Mouse (Mus musculus): ENCODE measurements around the gene Smg1. TPM values are rescaled to one million over a fixed set of nuclear protein-coding genes. Genes with fewer than 3 reads are reported as not detected.

Smg1 gene
- polyA plus RNA-seq, 1 experiment from 2014 or later = 27.7 TPM

DNA sequence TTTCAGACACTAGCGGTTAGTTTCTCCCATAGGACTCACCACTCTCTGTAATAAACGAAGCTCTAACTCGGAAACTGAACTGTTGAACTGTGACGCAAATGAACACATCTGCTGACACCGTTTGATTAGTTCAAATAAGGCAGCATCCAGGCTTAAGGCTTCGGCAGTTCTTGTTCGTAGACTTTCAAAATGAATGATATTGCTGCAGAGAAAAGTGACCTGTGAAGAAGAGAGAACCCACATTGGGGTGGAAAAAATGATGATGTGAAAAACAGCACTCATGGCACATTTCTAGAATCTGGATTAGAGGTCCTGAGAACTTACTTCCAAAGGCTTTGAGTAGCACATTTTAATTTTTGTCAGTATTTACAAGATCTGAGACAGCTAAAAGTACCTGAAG, 102.2 kb downstream of the Smg1 start:
- no peak overlapping the region for H3K9ac ChIP-seq (replicated peaks)
- H3K27ac ChIP-seq = no peak overlapping the region
- H3K4me1 ChIP-seq (replicated peaks) = no peaks in the 10 kb centered on the region
- H3K4me3 ChIP-seq (replicated peaks) = no peak overlapping the region
- H3K27me3 ChIP-seq = no peaks in the 10 kb centered on the region
- no peak for ATAC-seq (ENCODE audit: insufficient number of reproducible peaks, insufficient read depth, low FRiP score, low TSS enrichment, low read depth)
- H3K9me3 ChIP-seq = no peaks in the 10 kb centered on the region
- H3K4me2 ChIP-seq = no peak overlapping the region
- H3K36me3 ChIP-seq = peaks cover 83% of the 10 kb centered on the region
- 90% methylated on average over 7 of the region's 7 CpGs for WGBS

DNA sequence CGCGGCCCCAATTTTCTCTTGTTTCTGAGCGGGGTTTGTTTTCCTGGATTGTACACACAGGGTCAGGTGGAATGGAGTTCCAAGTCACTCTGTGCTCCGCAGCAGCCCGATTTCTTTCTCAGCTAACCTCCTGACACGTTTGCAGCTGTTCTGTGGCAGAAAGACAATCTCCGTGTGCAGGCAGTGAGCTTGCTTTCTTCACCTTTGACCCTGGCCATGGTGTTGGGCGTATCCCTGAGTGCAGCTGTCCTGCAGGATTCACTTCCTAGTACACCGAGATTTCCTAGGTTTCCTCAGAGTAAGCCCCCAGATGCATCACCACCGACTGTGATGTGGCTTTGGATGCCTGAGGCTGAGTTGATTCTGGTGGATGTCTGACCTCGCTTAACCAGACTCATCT, 108.3 kb downstream of the Smg1 start:
- no peak overlapping the region for H3K4me2 ChIP-seq
- 81% methylated on average over 11 of the region's 11 CpGs for WGBS
- H3K27ac ChIP-seq = no peak overlapping the region
- no peaks in the 10 kb centered on the region for H3K9me3 ChIP-seq
- peaks cover 4% of the 10 kb centered on the region; the same call in 1 of the 2 replicates for H3K4me1 ChIP-seq (replicated peaks)
- H3K4me3 ChIP-seq (replicated peaks) = no peak overlapping the region
- H3K27me3 ChIP-seq = no peaks in the 10 kb centered on the region
- no peak overlapping the region for H3K9ac ChIP-seq (replicated peaks)
- peaks cover 50% of the 10 kb centered on the region for H3K36me3 ChIP-seq
- ATAC-seq (ENCODE audit: insufficient number of reproducible peaks, insufficient read depth, low FRiP score, low TSS enrichment, low read depth) = peak; percentile 42

DNA sequence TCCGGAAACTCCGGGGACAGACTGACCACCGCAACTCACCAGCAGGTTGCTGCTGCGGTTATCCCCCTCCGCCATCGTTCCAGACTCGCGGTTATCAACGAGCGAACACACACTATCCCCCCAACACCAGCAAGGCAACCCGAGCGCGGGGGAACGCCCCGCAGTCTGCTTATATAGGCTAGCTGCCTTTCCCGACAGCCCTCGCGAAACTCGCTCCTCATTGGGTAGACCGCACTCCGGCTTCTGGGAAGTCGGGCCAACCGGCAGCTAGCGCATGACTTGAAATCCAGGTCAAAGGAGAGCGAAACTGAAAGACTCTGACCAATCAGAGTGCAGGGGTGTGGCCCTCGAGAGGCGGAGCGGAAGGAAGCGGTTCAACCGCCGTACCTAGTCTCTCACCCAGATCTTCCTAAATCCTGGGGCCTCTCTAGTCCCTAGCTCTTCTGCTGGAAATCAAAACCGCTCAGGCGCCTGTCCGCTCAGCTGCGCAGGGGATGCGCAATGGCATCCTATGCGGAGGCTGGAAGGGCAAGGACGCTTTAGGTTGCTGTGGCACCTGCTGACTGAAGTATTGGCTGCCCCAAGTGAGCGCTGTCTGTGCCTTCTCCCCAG, 113.9 kb downstream of the Smg1 start, which contains the start of gene Arl6ip1:
TSS of gene Arl6ip1 (minus strand) at position 233 of the 612 bp plus-strand sequence.
- H3K4me2 ChIP-seq = peak within 1 kb of the TSS; percentile 71
- peak; percentile 98 for ATAC-seq (ENCODE audit: insufficient number of reproducible peaks, insufficient read depth, low FRiP score, low TSS enrichment, low read depth)
- no peaks in the 10 kb centered on the region for H3K27me3 ChIP-seq
- WGBS = under 1% methylated on average over 39 of the region's 39 CpGs
- no peaks in the 10 kb centered on the region for H3K9me3 ChIP-seq
- H3K9ac ChIP-seq (replicated peaks) = peak within 1 kb of the TSS; percentile 88
- H3K4me3 ChIP-seq (replicated peaks) = peak within 1 kb of the TSS; percentile 81
- peaks cover 31% of the 10 kb centered on the region for H3K4me1 ChIP-seq (replicated peaks)
- H3K27ac ChIP-seq = peak within 1 kb of the TSS; percentile 93
- H3K36me3 ChIP-seq = peaks cover 19% of the 10 kb centered on the region

DNA sequence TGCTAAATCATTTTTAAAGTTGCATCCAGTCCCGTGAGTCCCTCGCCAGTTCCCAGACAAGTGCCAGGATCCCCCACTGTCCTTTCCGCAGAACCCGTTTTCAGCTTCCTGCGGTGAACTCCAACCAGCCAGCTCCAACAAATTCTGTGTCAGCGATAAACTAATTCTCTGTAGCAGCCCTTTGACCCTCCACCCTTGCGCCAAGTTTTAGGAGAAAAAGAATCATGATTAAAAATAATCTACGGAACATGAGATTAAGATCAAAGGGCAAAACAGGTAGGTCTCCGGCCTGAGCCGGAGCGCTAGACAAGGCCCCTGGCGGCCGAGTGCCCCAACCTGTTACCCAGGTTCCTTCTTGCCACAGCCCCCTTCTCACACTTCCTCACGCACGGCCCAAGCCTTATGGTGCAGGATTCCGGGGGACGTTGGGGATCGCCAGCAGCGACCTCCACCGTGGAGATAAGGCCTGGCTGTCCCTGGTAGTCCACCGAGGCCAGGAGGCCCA, 114.5 kb downstream of the Smg1 start:
- no peaks in the 10 kb centered on the region for H3K9me3 ChIP-seq
- H3K27ac ChIP-seq = peak overlapping the region; percentile 93
- H3K4me1 ChIP-seq (replicated peaks) = peaks cover 31% of the 10 kb centered on the region
- H3K4me3 ChIP-seq (replicated peaks) = peak overlapping the region; percentile 81
- ATAC-seq (ENCODE audit: insufficient number of reproducible peaks, insufficient read depth, low FRiP score, low TSS enrichment, low read depth) = peak; percentile 82
- peak overlapping the region; percentile 71 for H3K4me2 ChIP-seq
- peaks cover 23% of the 10 kb centered on the region for H3K36me3 ChIP-seq
- H3K9ac ChIP-seq (replicated peaks) = peak overlapping the region; percentile 88
- under 1% methylated on average over 21 of the region's 21 CpGs for WGBS
- no peaks in the 10 kb centered on the region for H3K27me3 ChIP-seq

DNA sequence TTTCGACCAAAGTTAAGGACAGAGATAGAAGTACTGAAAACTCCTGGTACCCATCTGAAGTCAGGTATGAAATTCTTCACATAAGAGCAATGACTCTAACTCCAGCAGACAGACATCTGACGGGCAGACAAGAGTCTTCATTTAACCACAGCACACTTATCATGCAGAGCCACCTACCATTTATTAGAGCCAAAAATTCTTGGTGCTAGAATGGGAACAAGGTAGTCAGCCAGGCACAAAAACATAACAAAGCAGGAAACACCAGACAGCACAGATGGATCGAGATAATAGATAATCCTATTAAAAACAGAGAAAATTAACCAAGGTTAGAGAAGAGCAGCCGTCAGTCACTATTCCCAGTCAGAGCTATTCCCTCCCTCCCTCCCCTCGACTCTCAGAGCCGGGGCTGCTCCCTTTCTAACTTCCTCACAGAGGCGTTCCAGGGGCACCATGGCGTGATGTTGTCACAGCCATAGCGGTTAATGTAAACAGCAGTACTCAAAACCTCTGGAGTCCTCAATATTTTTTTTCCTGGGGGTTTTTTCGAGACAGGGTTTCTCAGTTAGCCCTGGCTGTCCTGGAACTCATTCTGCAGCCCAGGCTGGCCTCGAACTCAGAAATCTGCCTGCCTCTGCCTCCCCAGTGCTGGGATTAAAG, 117.1 kb downstream of the Smg1 start:
- Histone ChIP-seq H3K9me3 (no peaks in the 10 kb centered on the region), H3K27me3 (no peaks in the 10 kb centered on the region), H3K36me3 (peaks cover 42% of the 10 kb centered on the region), H3K9ac (replicated peaks) (no peak overlapping the region), H3K27ac (no peak overlapping the region), H3K4me3 (replicated peaks) (no peak overlapping the region), H3K4me1 (replicated peaks) (peaks cover 31% of the 10 kb centered on the region), H3K4me2 (peak overlapping the region; percentile 71; the same call in 1 of the 2 replicates)
- WGBS = 87% methylated on average over 11 of the region's 11 CpGs
- ATAC-seq (ENCODE audit: insufficient number of reproducible peaks, insufficient read depth, low FRiP score, low TSS enrichment, low read depth) = no peak

DNA sequence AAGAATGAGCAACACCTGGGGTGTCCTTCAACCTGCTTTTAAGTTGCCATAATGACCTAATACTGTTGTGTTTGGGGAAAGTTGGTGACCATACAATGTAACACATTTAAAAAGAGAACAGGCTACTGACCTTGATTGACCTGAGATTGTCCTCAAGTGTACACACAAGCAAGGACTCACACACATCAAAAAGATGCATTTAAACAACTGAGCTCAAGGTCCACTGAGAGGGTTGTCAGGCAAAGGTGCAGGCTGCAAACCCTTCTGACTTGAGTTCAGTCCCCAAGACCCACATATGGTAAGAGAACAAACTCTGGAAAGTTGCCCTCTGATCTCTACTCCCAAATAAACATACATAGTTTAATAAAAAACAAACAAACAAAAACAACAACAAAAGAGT, 117.7 kb downstream of the Smg1 start:
- ATAC-seq (ENCODE audit: insufficient number of reproducible peaks, insufficient read depth, low FRiP score, low TSS enrichment, low read depth) = no peak
- Histone ChIP-seq H3K4me3 (replicated peaks) (no peak overlapping the region), H3K9ac (replicated peaks) (no peak overlapping the region), H3K4me1 (replicated peaks) (peaks cover 31% of the 10 kb centered on the region), H3K27ac (no peak overlapping the region), H3K27me3 (no peaks in the 10 kb centered on the region), H3K36me3 (peaks cover 48% of the 10 kb centered on the region), H3K9me3 (no peaks in the 10 kb centered on the region), H3K4me2 (no peak overlapping the region)

DNA sequence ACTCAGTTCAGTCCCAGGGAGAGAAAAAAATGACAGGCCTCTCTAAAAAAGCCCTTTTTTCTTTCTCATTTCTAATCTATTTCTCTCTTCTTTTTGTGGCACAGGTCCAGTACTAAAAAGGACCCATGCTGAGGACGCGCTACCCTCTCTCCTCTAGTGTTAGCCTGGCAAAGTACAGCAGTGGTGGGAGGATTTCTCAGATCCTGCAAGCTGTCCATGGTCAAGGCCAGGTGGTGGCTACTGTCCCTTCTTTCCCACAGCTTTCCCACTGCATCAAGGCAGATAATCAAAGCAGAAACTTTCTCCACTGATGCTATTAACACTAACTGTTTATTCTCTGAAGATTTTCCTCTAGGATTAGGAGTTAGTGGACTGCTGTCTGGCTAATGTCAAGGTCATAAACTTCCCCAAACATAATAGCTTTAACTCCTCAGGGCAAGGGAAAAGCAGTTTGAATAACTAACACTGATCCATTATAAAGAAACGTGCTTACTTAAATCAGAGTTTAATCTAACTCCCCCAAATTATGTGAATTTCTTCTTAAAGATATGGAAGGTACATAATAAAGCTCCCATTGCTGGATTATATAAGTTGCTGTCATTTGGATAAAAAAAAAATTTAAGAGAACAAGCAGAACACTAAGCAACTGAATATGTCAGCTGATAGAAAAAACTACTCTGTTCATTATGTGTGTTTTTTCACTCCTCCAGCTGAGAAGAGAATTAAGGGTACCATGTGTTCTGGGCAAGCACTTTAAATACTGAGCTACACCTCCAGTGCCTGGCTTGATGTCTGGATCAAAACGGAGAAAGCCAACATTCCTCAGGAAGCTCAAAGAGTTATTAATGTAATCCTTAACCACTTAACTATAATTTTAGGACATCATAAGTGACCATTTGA, 119.7 kb downstream of the Smg1 start:
- peaks cover 24% of the 10 kb centered on the region for H3K4me1 ChIP-seq (replicated peaks)
- H3K4me3 ChIP-seq (replicated peaks) = no peak overlapping the region
- WGBS = 89% methylated on average over 4 of the region's 4 CpGs
- H3K4me2 ChIP-seq = no peak overlapping the region
- no peaks in the 10 kb centered on the region for H3K9me3 ChIP-seq
- H3K27me3 ChIP-seq = no peaks in the 10 kb centered on the region
- ATAC-seq (ENCODE audit: insufficient number of reproducible peaks, insufficient read depth, low FRiP score, low TSS enrichment, low read depth) = no peak
- peaks cover 68% of the 10 kb centered on the region for H3K36me3 ChIP-seq
- no peak overlapping the region for H3K27ac ChIP-seq
- no peak overlapping the region for H3K9ac ChIP-seq (replicated peaks)

DNA sequence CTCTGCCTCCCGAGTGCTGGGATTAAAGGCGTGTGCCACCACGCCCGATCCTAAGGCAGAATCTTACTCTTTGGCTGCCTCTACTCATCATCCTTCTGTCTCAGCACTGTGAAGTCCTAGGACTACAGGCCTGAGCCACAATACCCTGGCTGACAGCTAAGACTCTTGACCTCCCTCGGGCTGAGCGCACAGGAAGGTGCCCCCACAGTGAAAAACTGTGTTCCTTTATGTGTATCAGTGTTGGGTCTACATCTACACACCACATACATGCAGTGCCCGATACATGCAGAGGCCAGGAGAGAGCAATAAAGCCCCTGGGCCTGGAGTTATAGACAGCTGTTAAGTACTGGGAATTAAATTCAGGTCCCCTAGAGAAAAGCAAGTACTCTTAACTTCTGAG, 121.2 kb downstream of the Smg1 start:
- no peak for ATAC-seq (ENCODE audit: insufficient number of reproducible peaks, insufficient read depth, low FRiP score, low TSS enrichment, low read depth)
- no peak overlapping the region for H3K27ac ChIP-seq
- no peak overlapping the region for H3K4me2 ChIP-seq
- no peak overlapping the region for H3K9ac ChIP-seq (replicated peaks)
- H3K36me3 ChIP-seq = peaks cover 77% of the 10 kb centered on the region
- WGBS = 95% methylated on average over 7 of the region's 7 CpGs
- H3K27me3 ChIP-seq = no peaks in the 10 kb centered on the region
- H3K4me3 ChIP-seq (replicated peaks) = no peak overlapping the region
- no peaks in the 10 kb centered on the region for H3K9me3 ChIP-seq
- H3K4me1 ChIP-seq (replicated peaks) = peaks cover 11% of the 10 kb centered on the region

DNA sequence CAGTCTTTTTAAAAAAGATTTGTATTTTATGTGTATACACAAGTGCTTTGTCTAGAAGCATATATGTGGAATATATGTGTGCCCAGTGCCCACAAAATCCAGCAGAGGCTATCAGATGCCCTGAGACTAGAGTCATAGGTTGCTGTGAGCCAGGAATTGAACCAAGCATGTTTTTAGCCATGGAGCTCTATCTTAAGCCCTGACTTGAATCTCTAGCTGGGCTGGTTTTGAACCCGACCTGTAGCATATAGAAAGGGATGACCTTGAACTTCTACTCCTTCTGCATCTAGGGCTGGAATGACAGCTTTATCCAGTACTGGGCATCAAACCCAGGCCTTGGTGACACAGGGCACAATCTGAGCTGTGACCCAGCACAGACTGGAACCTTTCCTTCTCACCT, 122.8 kb downstream of the Smg1 start:
- no peak overlapping the region for H3K4me3 ChIP-seq (replicated peaks)
- no peak overlapping the region for H3K9ac ChIP-seq (replicated peaks)
- H3K4me2 ChIP-seq = no peak overlapping the region
- H3K27me3 ChIP-seq = no peaks in the 10 kb centered on the region
- WGBS = 92% methylated on average over 1 of the region's 1 CpGs
- H3K27ac ChIP-seq = no peak overlapping the region
- ATAC-seq (ENCODE audit: insufficient number of reproducible peaks, insufficient read depth, low FRiP score, low TSS enrichment, low read depth) = no peak
- no peaks in the 10 kb centered on the region for H3K4me1 ChIP-seq (replicated peaks)
- peaks cover 63% of the 10 kb centered on the region for H3K36me3 ChIP-seq
- H3K9me3 ChIP-seq = no peaks in the 10 kb centered on the region

DNA sequence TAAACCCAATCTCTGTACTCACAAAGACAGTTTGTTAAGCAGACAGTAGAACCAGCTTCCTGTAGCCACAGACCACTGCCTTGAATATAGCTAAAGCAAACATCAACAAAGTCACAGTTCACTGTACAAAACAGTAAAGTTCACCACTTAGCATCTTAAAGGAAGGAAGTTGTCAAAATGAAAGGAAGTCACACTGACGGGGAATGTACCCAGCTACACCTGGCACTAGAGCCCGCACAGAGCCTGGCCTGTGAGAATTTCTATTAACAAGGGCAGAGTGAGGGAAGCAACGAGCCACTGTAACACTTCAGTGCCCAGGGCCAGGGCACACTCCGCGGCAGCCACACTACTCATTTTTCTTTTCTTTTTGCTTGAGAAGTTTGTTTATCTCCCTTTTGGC, 123.5 kb downstream of the Smg1 start:
- no peaks in the 10 kb centered on the region for H3K9me3 ChIP-seq
- H3K9ac ChIP-seq (replicated peaks) = no peak overlapping the region
- ATAC-seq (ENCODE audit: insufficient number of reproducible peaks, insufficient read depth, low FRiP score, low TSS enrichment, low read depth) = no peak
- no peak overlapping the region for H3K4me2 ChIP-seq
- no peaks in the 10 kb centered on the region for H3K27me3 ChIP-seq
- H3K4me1 ChIP-seq (replicated peaks) = no peaks in the 10 kb centered on the region
- H3K27ac ChIP-seq = peak overlapping the region; percentile 78; the same call in 1 of the 2 replicates
- peaks cover 61% of the 10 kb centered on the region for H3K36me3 ChIP-seq
- no peak overlapping the region for H3K4me3 ChIP-seq (replicated peaks)
- 87% methylated on average over 5 of the region's 5 CpGs for WGBS

DNA sequence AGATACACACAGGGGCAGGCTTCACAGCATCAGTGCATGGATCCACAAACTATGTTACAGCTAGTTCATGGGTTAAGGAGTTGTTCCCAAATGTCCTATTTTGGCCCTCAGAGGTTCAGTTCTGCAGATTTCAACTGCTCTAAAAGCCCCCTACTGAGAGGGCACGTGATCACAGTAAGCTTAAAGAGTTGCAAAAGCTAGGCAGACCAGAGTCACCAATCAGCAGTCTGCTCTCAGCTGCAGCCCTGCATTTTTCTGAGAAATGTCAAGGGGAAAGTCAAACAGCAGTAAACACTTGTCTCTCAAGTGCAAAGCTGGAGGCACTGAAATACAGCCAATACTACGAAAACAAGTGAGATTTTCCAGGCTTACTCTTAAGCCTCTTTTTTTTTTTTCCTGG, 124.3 kb downstream of the Smg1 start:
- Histone ChIP-seq H3K36me3 (peaks cover 62% of the 10 kb centered on the region), H3K4me3 (replicated peaks) (no peak overlapping the region), H3K4me2 (no peak overlapping the region), H3K27ac (peak overlapping the region; percentile 35; the same call in 1 of the 2 replicates), H3K27me3 (no peaks in the 10 kb centered on the region), H3K4me1 (replicated peaks) (peaks cover 7% of the 10 kb centered on the region), H3K9ac (replicated peaks) (no peak overlapping the region), H3K9me3 (no peaks in the 10 kb centered on the region)
- no peak for ATAC-seq (ENCODE audit: insufficient number of reproducible peaks, insufficient read depth, low FRiP score, low TSS enrichment, low read depth)
- 64% methylated on average over 2 of the region's 2 CpGs for WGBS

Measured in limb, embryonic 12.5 days (tissue).